Mouse (Mus musculus): ENCODE data around the gene Scaf8.

Scaf8 gene

GRCm38 (mm10) chr17:3207529-3208240 lies 92.9 kb downstream of the Scaf8 start:
- no peak for DNase-seq (ENCODE audit: low read depth, low spot score)

- no peak for DNase-seq (ENCODE audit: low read depth, low spot score)
Observed at GRCm38 (mm10) chr17:3208471-3208870, 93.7 kb downstream of the Scaf8 start.

GRCm38 (mm10) chr17:3209581-3209980 lies 94.8 kb downstream of the Scaf8 start:
- no peak for DNase-seq (ENCODE audit: low read depth, low spot score)

- DNase-seq (ENCODE audit: low read depth, low spot score): no peak
Observed at GRCm38 (mm10) chr17:3210134-3210533, 95.4 kb downstream of the Scaf8 start.

- DNase-seq (ENCODE audit: low read depth, low spot score): no peak
Observed at GRCm38 (mm10) chr17:3212105-3212504, 97.3 kb downstream of the Scaf8 start.

GRCm38 (mm10) chr17:3212886-3213285 lies 98.1 kb downstream of the Scaf8 start:
- DNase-seq (ENCODE audit: low read depth, low spot score): no peak

- peak; percentile 32 for DNase-seq (ENCODE audit: low read depth, low spot score)
Observed at GRCm38 (mm10) chr17:3214852-3215251, 100.1 kb downstream of the Scaf8 start.

- no peak for DNase-seq (ENCODE audit: low read depth, low spot score)
Observed at GRCm38 (mm10) chr17:3217023-3217422, 102.3 kb downstream of the Scaf8 start.

- no peak for DNase-seq (ENCODE audit: low read depth, low spot score)
Observed at GRCm38 (mm10) chr17:3218364-3218763, 103.6 kb downstream of the Scaf8 start.

- DNase-seq (ENCODE audit: low read depth, low spot score): peak; percentile 30
Observed at GRCm38 (mm10) chr17:3218916-3219315, 104.1 kb downstream of the Scaf8 start.

- DNase-seq (ENCODE audit: low read depth, low spot score): no peak
Observed at GRCm38 (mm10) chr17:3220201-3220600, 105.4 kb downstream of the Scaf8 start.

GRCm38 (mm10) chr17:3223071-3223470 lies 108.3 kb downstream of the Scaf8 start:
- DNase-seq (ENCODE audit: low read depth, low spot score): no peak

GRCm38 (mm10) chr17:3223721-3224120 lies 108.9 kb downstream of the Scaf8 start:
- DNase-seq (ENCODE audit: low read depth, low spot score): no peak

GRCm38 (mm10) chr17:3224383-3225106 lies 109.8 kb downstream of the Scaf8 start:
- peak; percentile 84 for DNase-seq (ENCODE audit: low read depth, low spot score)

GRCm38 (mm10) chr17:3230231-3231000 lies 115.6 kb downstream of the Scaf8 start:
- peak; percentile 84 for DNase-seq (ENCODE audit: low read depth, low spot score)

GRCm38 (mm10) chr17:3232626-3233025 lies 117.9 kb downstream of the Scaf8 start:
- DNase-seq (ENCODE audit: low read depth, low spot score): no peak

GRCm38 (mm10) chr17:3243672-3244071 lies 128.9 kb downstream of the Scaf8 start:
- no peak for DNase-seq (ENCODE audit: low read depth, low spot score)

GRCm38 (mm10) chr17:3244881-3245739 lies 130.3 kb downstream of the Scaf8 start:
- no peak for DNase-seq (ENCODE audit: low read depth, low spot score)

GRCm38 (mm10) chr17:3246665-3247370 lies 132.0 kb downstream of the Scaf8 start:
- no peak for DNase-seq (ENCODE audit: low read depth, low spot score)

Data from R1 (cell line).